Mouse (Mus musculus): Measurements from ENCODE around the gene Slc2a9. TPM values are rescaled to one million over a fixed set of nuclear protein-coding genes. Genes with fewer than 3 reads are reported as not detected.
A peak's percentile ranks its signal among the peaks of the same experiment; 100 is the strongest.

The Slc2a9 gene
- polyA plus RNA-seq, 1 experiment from 2014 or later: 0.05 TPM

- H3K4me2 ChIP-seq: no peak overlapping the region
- 0 out of 2 replicates have a peak, but pooled peaks have one; percentile 36 for ATAC-seq
These were observed 3.6 kb downstream of the Slc2a9 start for GRCm38 (mm10) chr5:38499316-38499811.

GRCm38 (mm10) chr5:38498479-38498878 lies 4.5 kb downstream of the Slc2a9 start:
- Histone ChIP-seq H3K27ac (no peak overlapping the region), H3K4me2 (no peak overlapping the region), H3K9ac (no peak overlapping the region), H3K27me3 (no peaks in the 10 kb centered on the region), H3K4me1 (no peaks in the 10 kb centered on the region), H3K36me3 (ENCODE audit: poor library complexity, severe bottlenecking) (no peaks in the 10 kb centered on the region), H3K9me3 (replicated peaks) (no peaks in the 10 kb centered on the region), H3K4me3 (no peak overlapping the region)
- ATAC-seq: no peak
- WGBS: 71% methylated on average over 5 of the region's 5 CpGs

More at GRCm38 (mm10) chr5:38499316-38499811, 3.6 kb downstream of the Slc2a9 start:
- H3K9ac ChIP-seq: no peak overlapping the region
- 83% methylated on average over 7 of the region's 7 CpGs for WGBS
- no peaks in the 10 kb centered on the region for H3K9me3 ChIP-seq (replicated peaks)
- no peaks in the 10 kb centered on the region for H3K36me3 ChIP-seq (ENCODE audit: poor library complexity, severe bottlenecking)
- no peak overlapping the region for H3K4me3 ChIP-seq
- no peaks in the 10 kb centered on the region for H3K4me1 ChIP-seq
- H3K27ac ChIP-seq: no peak overlapping the region
- no peaks in the 10 kb centered on the region for H3K27me3 ChIP-seq

- H3K36me3 ChIP-seq (ENCODE audit: poor library complexity, severe bottlenecking): no peaks in the 10 kb centered on the region
- 87% methylated on average over 8 of the region's 8 CpGs for WGBS
- no peaks in the 10 kb centered on the region for H3K9me3 ChIP-seq (replicated peaks)
- no peak overlapping the region for H3K9ac ChIP-seq
- no peak for ATAC-seq
- no peak overlapping the region for H3K27ac ChIP-seq
- no peak overlapping the region for H3K4me2 ChIP-seq
- no peaks in the 10 kb centered on the region for H3K4me1 ChIP-seq
- no peak overlapping the region for H3K4me3 ChIP-seq
- no peaks in the 10 kb centered on the region for H3K27me3 ChIP-seq
These were observed 6.4 kb downstream of the Slc2a9 start for GRCm38 (mm10) chr5:38496491-38497057.

- no peak overlapping the region for H3K9ac ChIP-seq
- no peaks in the 10 kb centered on the region for H3K4me1 ChIP-seq
- H3K27me3 ChIP-seq: no peaks in the 10 kb centered on the region
- no peak for ATAC-seq
- no peaks in the 10 kb centered on the region for H3K9me3 ChIP-seq (replicated peaks)
- 92% methylated on average over 6 of the region's 6 CpGs for WGBS
- H3K4me3 ChIP-seq: no peak overlapping the region
- no peak overlapping the region for H3K4me2 ChIP-seq
- H3K36me3 ChIP-seq (ENCODE audit: poor library complexity, severe bottlenecking): no peaks in the 10 kb centered on the region
- no peak overlapping the region for H3K27ac ChIP-seq
These were observed 9.1 kb downstream of the Slc2a9 start for GRCm38 (mm10) chr5:38493890-38494289.

- no peak overlapping the region for H3K27ac ChIP-seq
- H3K36me3 ChIP-seq (ENCODE audit: poor library complexity, severe bottlenecking): no peaks in the 10 kb centered on the region
- 89% methylated on average over 8 of the region's 8 CpGs for WGBS
- no peak for ATAC-seq
- no peaks in the 10 kb centered on the region for H3K27me3 ChIP-seq
- H3K4me2 ChIP-seq: no peak overlapping the region
- no peak overlapping the region for H3K9ac ChIP-seq
- no peaks in the 10 kb centered on the region for H3K9me3 ChIP-seq (replicated peaks)
- H3K4me3 ChIP-seq: no peak overlapping the region
- H3K4me1 ChIP-seq: no peaks in the 10 kb centered on the region
These were observed 11.2 kb downstream of the Slc2a9 start for GRCm38 (mm10) chr5:38491763-38492162.

GRCm38 (mm10) chr5:38489739-38490138 lies 13.2 kb downstream of the Slc2a9 start:
- Histone ChIP-seq H3K4me2 (no peak overlapping the region), H3K27ac (no peak overlapping the region), H3K36me3 (ENCODE audit: poor library complexity, severe bottlenecking) (no peaks in the 10 kb centered on the region), H3K4me3 (no peak overlapping the region), H3K9ac (no peak overlapping the region), H3K9me3 (replicated peaks) (no peaks in the 10 kb centered on the region), H3K27me3 (no peaks in the 10 kb centered on the region), H3K4me1 (no peaks in the 10 kb centered on the region)
- 86% methylated on average over 4 of the region's 4 CpGs for WGBS
- no peak for ATAC-seq

- 85% methylated on average over 20 of the region's 20 CpGs for WGBS
- no peak for ATAC-seq
These were observed 14.0 kb downstream of the Slc2a9 start for GRCm38 (mm10) chr5:38488673-38489615.

GRCm38 (mm10) chr5:38488026-38488425 lies 14.9 kb downstream of the Slc2a9 start:
- no peaks in the 10 kb centered on the region for H3K27me3 ChIP-seq
- no peaks in the 10 kb centered on the region for H3K36me3 ChIP-seq (ENCODE audit: poor library complexity, severe bottlenecking)
- no peak overlapping the region for H3K4me3 ChIP-seq
- no peak overlapping the region for H3K4me2 ChIP-seq
- 59% methylated on average over 6 of the region's 6 CpGs for WGBS
- H3K9me3 ChIP-seq (replicated peaks): no peaks in the 10 kb centered on the region
- H3K9ac ChIP-seq: no peak overlapping the region
- ATAC-seq: no peak
- H3K27ac ChIP-seq: no peak overlapping the region
- H3K4me1 ChIP-seq: no peaks in the 10 kb centered on the region

More at GRCm38 (mm10) chr5:38488673-38489615, 14.0 kb downstream of the Slc2a9 start:
- H3K4me2 ChIP-seq: no peak overlapping the region
- no peaks in the 10 kb centered on the region for H3K4me1 ChIP-seq
- no peaks in the 10 kb centered on the region for H3K27me3 ChIP-seq
- no peaks in the 10 kb centered on the region for H3K36me3 ChIP-seq (ENCODE audit: poor library complexity, severe bottlenecking)
- H3K9ac ChIP-seq: no peak overlapping the region
- no peak overlapping the region for H3K4me3 ChIP-seq
- no peaks in the 10 kb centered on the region for H3K9me3 ChIP-seq (replicated peaks)
- no peak overlapping the region for H3K27ac ChIP-seq

- no peak overlapping the region for H3K4me2 ChIP-seq
- H3K4me3 ChIP-seq: no peak overlapping the region
- H3K27ac ChIP-seq: no peak overlapping the region
- no peaks in the 10 kb centered on the region for H3K36me3 ChIP-seq (ENCODE audit: poor library complexity, severe bottlenecking)
- no peaks in the 10 kb centered on the region for H3K9me3 ChIP-seq (replicated peaks)
- no peak overlapping the region for H3K9ac ChIP-seq
- H3K27me3 ChIP-seq: no peaks in the 10 kb centered on the region
- no peaks in the 10 kb centered on the region for H3K4me1 ChIP-seq
- no peak for ATAC-seq
- 86% methylated on average over 4 of the region's 4 CpGs for WGBS
These were observed 15.7 kb downstream of the Slc2a9 start for GRCm38 (mm10) chr5:38487247-38487646.

- Histone ChIP-seq H3K4me1 (no peaks in the 10 kb centered on the region), H3K27ac (no peak overlapping the region), H3K36me3 (ENCODE audit: poor library complexity, severe bottlenecking) (no peaks in the 10 kb centered on the region), H3K4me2 (no peak overlapping the region), H3K9ac (no peak overlapping the region), H3K9me3 (replicated peaks) (no peaks in the 10 kb centered on the region), H3K4me3 (no peak overlapping the region), H3K27me3 (peaks cover 1% of the 10 kb centered on the region; the same call in 1 of the 2 replicates)
- no peak for ATAC-seq
- 79% methylated on average over 4 of the region's 4 CpGs for WGBS
These were observed 17.0 kb downstream of the Slc2a9 start for GRCm38 (mm10) chr5:38485946-38486345.

- Histone ChIP-seq H3K9ac (no peak overlapping the region), H3K36me3 (ENCODE audit: poor library complexity, severe bottlenecking) (no peaks in the 10 kb centered on the region), H3K4me3 (no peak overlapping the region), H3K4me2 (no peak overlapping the region), H3K4me1 (peaks cover 13% of the 10 kb centered on the region), H3K9me3 (replicated peaks) (no peaks in the 10 kb centered on the region), H3K27me3 (peaks cover 2% of the 10 kb centered on the region; the same call in 1 of the 2 replicates), H3K27ac (no peak overlapping the region)
- WGBS: 78% methylated on average over 7 of the region's 7 CpGs
- ATAC-seq: no peak
These were observed 19.3 kb downstream of the Slc2a9 start for GRCm38 (mm10) chr5:38483518-38484110.

All from forebrain, embryonic 13.5 days (tissue).